Mouse (Mus musculus) forebrain, embryonic 12.5 days (tissue): ENCODE measurements around the gene Kras. TPM values are rescaled to one million over a fixed set of nuclear protein-coding genes. Genes with fewer than 3 reads are reported as not detected.

ENCODE experiments used
- ATAC-seq: fragments of 200-750 bp; cut with Nextera tagmentation; 2 replicates; pipeline ENCODE4 v1.8.0; 2017; ENCODE audit warnings: moderate TSS enrichment; ENCODE audit not compliant: low FRiP score
- H3K27ac ChIP-seq: fragments of 300-500 bp; sonication (generic); 2 replicates; pipeline ENCODE4 v1.5.1; 2016; ENCODE audit warnings: mild to moderate bottlenecking
- H3K27me3 ChIP-seq: fragments of 300-500 bp; sonication (generic); 2 replicates; pipeline ENCODE4 v1.6.1; 2016; ENCODE audit warnings: mild to moderate bottlenecking
- H3K36me3 ChIP-seq: fragments of 300-500 bp; sonication (generic); replicated peaks from 2 replicates; pipeline ENCODE4 v1.6.1; 2016; ENCODE audit warnings: mild to moderate bottlenecking
- H3K4me1 ChIP-seq: fragments of 300-500 bp; sonication (generic); 2 replicates; pipeline ENCODE4 v1.6.1; 2016
- H3K4me2 ChIP-seq: fragments of 300-500 bp; sonication (generic); 2 replicates; pipeline ENCODE4 v1.6.1; 2016; ENCODE audit warnings: mild to moderate bottlenecking, moderate library complexity
- H3K4me3 ChIP-seq: fragments of 300-500 bp; sonication (generic); replicated peaks from 2 replicates; pipeline ENCODE4 v1.5.1; 2016; ENCODE audit warnings: mild to moderate bottlenecking
- H3K9ac ChIP-seq: fragments of 300-500 bp; sonication (generic); 2 replicates; pipeline ENCODE4 v1.6.1; 2016; ENCODE audit warnings: mild to moderate bottlenecking
- H3K9me3 ChIP-seq: fragments of 300-500 bp; sonication (generic); 2 replicates; pipeline ENCODE4 v1.6.1; 2016
- WGBS: fragments of 180-500 bp; shearing (Covaris S2); methylation state at CpG from one replicate; pipeline ENCODE4 v1.1.7; 2016; 5-methylcytosine and 5-hydroxymethylcytosine counted together
- polyA plus RNA-seq: library from polyadenylated mRNA; unstranded; fragments of >200 nt; fragmentation: Nextera tagmentation; extraction: Ambion mirVana; gene quantifications from 2 replicates; pipeline ENCODE4 v1.2.1, GENCODE M21; 2016

The Kras gene
- polyA plus RNA-seq, 1 experiment from 2014 or later = 134 TPM

GRCm38 (mm10) chr6:145205142-145205541, 44.9 kb downstream of the Kras start:
- Histone ChIP-seq H3K9ac (no peak overlapping the region), H3K27ac (no peak overlapping the region), H3K4me3 (no peak overlapping the region), H3K36me3 (no peaks in the 10 kb centered on the region), H3K4me2 (no peak overlapping the region), H3K27me3 (no peaks in the 10 kb centered on the region), H3K4me1 (peaks cover 3% of the 10 kb centered on the region), H3K9me3 (no peaks in the 10 kb centered on the region)
- no peak for ATAC-seq
- WGBS = 76% methylated on average over 10 of the region's 10 CpGs

- H3K9ac ChIP-seq = no peak overlapping the region
- no peak overlapping the region for H3K27ac ChIP-seq
- no peaks in the 10 kb centered on the region for H3K9me3 ChIP-seq
- WGBS = 90% methylated on average over 6 of the region's 6 CpGs
- ATAC-seq = no peak
- no peaks in the 10 kb centered on the region for H3K27me3 ChIP-seq
- H3K4me2 ChIP-seq = no peak overlapping the region
- no peak overlapping the region for H3K4me3 ChIP-seq
- H3K36me3 ChIP-seq = no peaks in the 10 kb centered on the region
- no peaks in the 10 kb centered on the region for H3K4me1 ChIP-seq
Observed at GRCm38 (mm10) chr6:145204440-145204839, 45.6 kb downstream of the Kras start.

GRCm38 (mm10) chr6:145202432-145203125, 47.5 kb downstream of the Kras start:
- no peak overlapping the region for H3K4me2 ChIP-seq
- H3K27me3 ChIP-seq = no peaks in the 10 kb centered on the region
- no peak for ATAC-seq
- no peak overlapping the region for H3K4me3 ChIP-seq
- H3K9me3 ChIP-seq = no peaks in the 10 kb centered on the region
- H3K36me3 ChIP-seq = no peaks in the 10 kb centered on the region
- no peaks in the 10 kb centered on the region for H3K4me1 ChIP-seq
- no peak overlapping the region for H3K9ac ChIP-seq
- H3K27ac ChIP-seq = no peak overlapping the region
- 83% methylated on average over 13 of the region's 13 CpGs for WGBS

GRCm38 (mm10) chr6:145197949-145198686, 51.9 kb downstream of the Kras start:
- no peaks in the 10 kb centered on the region for H3K27me3 ChIP-seq
- no peak overlapping the region for H3K4me3 ChIP-seq
- no peak overlapping the region for H3K27ac ChIP-seq
- WGBS = 99% methylated on average over 8 of the region's 8 CpGs
- H3K36me3 ChIP-seq = no peaks in the 10 kb centered on the region
- no peaks in the 10 kb centered on the region for H3K4me1 ChIP-seq
- ATAC-seq = no peak
- no peaks in the 10 kb centered on the region for H3K9me3 ChIP-seq
- no peak overlapping the region for H3K4me2 ChIP-seq
- no peak overlapping the region for H3K9ac ChIP-seq

- H3K27me3 ChIP-seq = no peaks in the 10 kb centered on the region
- H3K9ac ChIP-seq = no peak overlapping the region
- 82% methylated on average over 11 of the region's 11 CpGs for WGBS
- H3K4me3 ChIP-seq = no peak overlapping the region
- no peak overlapping the region for H3K4me2 ChIP-seq
- H3K9me3 ChIP-seq = no peaks in the 10 kb centered on the region
- no peak overlapping the region for H3K27ac ChIP-seq
- H3K4me1 ChIP-seq = no peaks in the 10 kb centered on the region
- no peaks in the 10 kb centered on the region for H3K36me3 ChIP-seq
- no peak for ATAC-seq
Observed at GRCm38 (mm10) chr6:145193446-145193845, 56.6 kb downstream of the Kras start.

- no peak for ATAC-seq
- Histone ChIP-seq H3K27ac (no peak overlapping the region), H3K4me2 (no peak overlapping the region), H3K9me3 (no peaks in the 10 kb centered on the region), H3K4me1 (no peaks in the 10 kb centered on the region), H3K36me3 (no peaks in the 10 kb centered on the region), H3K9ac (no peak overlapping the region), H3K4me3 (no peak overlapping the region), H3K27me3 (no peaks in the 10 kb centered on the region)
- WGBS = 94% methylated on average over 3 of the region's 3 CpGs
Observed at GRCm38 (mm10) chr6:145193038-145193437, 57.0 kb downstream of the Kras start.

- no peaks in the 10 kb centered on the region for H3K9me3 ChIP-seq
- H3K4me1 ChIP-seq = no peaks in the 10 kb centered on the region
- peak; percentile 71 for ATAC-seq
- WGBS = 56% methylated on average over 27 of the region's 27 CpGs
- no peak overlapping the region for H3K9ac ChIP-seq
- no peaks in the 10 kb centered on the region for H3K36me3 ChIP-seq
- H3K27me3 ChIP-seq = no peaks in the 10 kb centered on the region
- H3K27ac ChIP-seq = no peak overlapping the region
- H3K4me3 ChIP-seq = peak overlapping the region; percentile 27
- peak overlapping the region; percentile 39 for H3K4me2 ChIP-seq
Observed at GRCm38 (mm10) chr6:145187093-145188088, 62.6 kb downstream of the Kras start.

- WGBS = 93% methylated on average over 1 of the region's 1 CpGs
- no peaks in the 10 kb centered on the region for H3K9me3 ChIP-seq
Observed at GRCm38 (mm10) chr6:145186096-145186495, 63.9 kb downstream of the Kras start.

GRCm38 (mm10) chr6:145182044-145182443, 68.0 kb downstream of the Kras start:
- no peak overlapping the region for H3K4me2 ChIP-seq
- no peak overlapping the region for H3K27ac ChIP-seq
- H3K4me1 ChIP-seq = no peaks in the 10 kb centered on the region
- H3K27me3 ChIP-seq = peaks cover 7% of the 10 kb centered on the region
- H3K4me3 ChIP-seq = no peak overlapping the region
- no peak for ATAC-seq
- H3K9ac ChIP-seq = no peak overlapping the region
- no peaks in the 10 kb centered on the region for H3K9me3 ChIP-seq
- H3K36me3 ChIP-seq = no peaks in the 10 kb centered on the region
- 85% methylated on average over 8 of the region's 8 CpGs for WGBS

More at GRCm38 (mm10) chr6:145186096-145186495, 63.9 kb downstream of the Kras start:
- no peaks in the 10 kb centered on the region for H3K36me3 ChIP-seq
- no peak overlapping the region for H3K9ac ChIP-seq
- no peaks in the 10 kb centered on the region for H3K27me3 ChIP-seq
- no peak for ATAC-seq
- no peak overlapping the region for H3K27ac ChIP-seq
- no peak overlapping the region for H3K4me2 ChIP-seq
- no peak overlapping the region for H3K4me3 ChIP-seq
- H3K4me1 ChIP-seq = no peaks in the 10 kb centered on the region

- Histone ChIP-seq H3K27me3 (peaks cover 30% of the 10 kb centered on the region), H3K36me3 (no peaks in the 10 kb centered on the region), H3K4me1 (peaks cover 11% of the 10 kb centered on the region; the same call in 1 of the 2 replicates), H3K27ac (no peak overlapping the region), H3K4me2 (no peak overlapping the region), H3K4me3 (no peak overlapping the region), H3K9ac (no peak overlapping the region), H3K9me3 (no peaks in the 10 kb centered on the region)
- no peak for ATAC-seq
- WGBS = 25% methylated on average over 6 of the region's 6 CpGs
Observed at GRCm38 (mm10) chr6:145179665-145180064, 70.4 kb downstream of the Kras start.

- 0 out of 2 replicates have a peak overlapping the region, but pooled peaks have one; percentile 26 for H3K9ac ChIP-seq
- no peaks in the 10 kb centered on the region for H3K36me3 ChIP-seq
- no peak overlapping the region for H3K4me3 ChIP-seq
- H3K9me3 ChIP-seq = no peaks in the 10 kb centered on the region
- no peak overlapping the region for H3K27ac ChIP-seq
- no peak overlapping the region for H3K4me2 ChIP-seq
- peaks cover 24% of the 10 kb centered on the region for H3K4me1 ChIP-seq
- WGBS = 47% methylated on average over 10 of the region's 10 CpGs
- peaks cover 30% of the 10 kb centered on the region for H3K27me3 ChIP-seq
- no peak for ATAC-seq
Observed at GRCm38 (mm10) chr6:145176474-145176873, 73.6 kb downstream of the Kras start.

- ATAC-seq = no peak
- Histone ChIP-seq H3K36me3 (no peaks in the 10 kb centered on the region), H3K4me2 (no peak overlapping the region), H3K27ac (no peak overlapping the region), H3K9ac (no peak overlapping the region), H3K4me3 (no peak overlapping the region), H3K27me3 (peaks cover 30% of the 10 kb centered on the region), H3K4me1 (peaks cover 24% of the 10 kb centered on the region), H3K9me3 (no peaks in the 10 kb centered on the region)
- WGBS = 32% methylated on average over 9 of the region's 9 CpGs
Observed at GRCm38 (mm10) chr6:145175571-145175981, 74.5 kb downstream of the Kras start.
